Mouse (Mus musculus): ENCODE measurements around the gene Ulk4.

GRCm38 (mm10) chr9:120932371-120932770 lies 344.6 kb downstream of the Ulk4 start:
- no peak for TF ChIP-seq ZC3H11A (IDR thresholded peaks at IDR 0.05; ENCODE audit: low read depth, low read length)
- TF ChIP-seq ZMIZ1 (IDR thresholded peaks at IDR 0.05; ENCODE audit: low read depth, low read length) = no peak
- no peak for TF ChIP-seq CTCF (IDR thresholded peaks at IDR 0.05 in 2 of 3, conservative IDR thresholded peaks at IDR 0.05 in 1 of 3; ENCODE audit: control insufficient read depth in 1 of 3, insufficient read depth in 1 of 3, low read depth in 2 of 3, low read length in 3 of 3, poor library complexity in 1 of 3, severe bottlenecking in 1 of 3)
- no peak for TF ChIP-seq RAD21 (IDR thresholded peaks at IDR 0.05; ENCODE audit: low read depth, low read length)
- no peak for TF ChIP-seq NRF1 (IDR thresholded peaks at IDR 0.05; ENCODE audit: insufficient read depth, low read depth, low read length, poor library complexity, severe bottlenecking)
- TF ChIP-seq JUND (IDR thresholded peaks at IDR 0.05; ENCODE audit: low read depth, low read length) = no peak
- no peak for TF ChIP-seq NELFE (IDR thresholded peaks at IDR 0.05; ENCODE audit: low read depth, low read length)
- TF ChIP-seq ZKSCAN1 (IDR thresholded peaks at IDR 0.05; ENCODE audit: low read depth, low read length) = no peak
- TF ChIP-seq GATA1 (IDR thresholded peaks at IDR 0.05; ENCODE audit: low read depth, low read length) = no peak
- no peak for TF ChIP-seq TBP (IDR thresholded peaks at IDR 0.05; ENCODE audit: low read depth, low read length)
